Mouse (Mus musculus): ENCODE measurements around the gene Zbtb7b. TPM values are rescaled to one million over a fixed set of nuclear protein-coding genes. Genes with fewer than 3 reads are reported as not detected.

The Zbtb7b gene
- polyA plus RNA-seq, 1 experiment = 35.1 TPM

DNA sequence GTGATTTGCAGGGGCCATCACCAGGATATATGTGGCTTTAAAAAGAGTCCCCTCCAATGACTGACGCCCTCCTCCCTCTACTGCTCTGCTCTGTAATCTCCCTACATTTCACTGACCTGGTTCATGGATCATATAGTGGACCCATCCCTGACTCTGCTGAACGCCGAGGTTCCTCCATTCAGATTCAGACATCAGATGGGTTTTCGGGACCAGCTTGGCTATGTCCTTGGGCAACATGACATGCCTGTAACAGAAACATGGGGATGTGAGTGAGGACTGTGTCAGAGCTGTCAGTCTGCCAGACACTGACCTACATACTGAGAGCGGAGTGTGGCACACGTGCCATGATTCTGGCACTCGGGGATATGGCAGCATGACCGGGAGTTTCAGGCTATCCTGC, 21.6 kb upstream of the Zbtb7b start:
- Histone ChIP-seq H3K27ac (ENCODE audit: insufficient read depth, low read length) (no peak overlapping the region), H3K9ac (ENCODE audit: low read depth, poor library complexity, severe bottlenecking) (no peak overlapping the region), H3K4me1 (ENCODE audit: control insufficient read depth, insufficient read depth, low read length) (no peaks in the 10 kb centered on the region), H3K9me3 (replicated peaks; ENCODE audit: control insufficient read depth, insufficient read depth, low read length, poor library complexity, severe bottlenecking) (no peaks in the 10 kb centered on the region), H3K27me3 (ENCODE audit: control insufficient read depth, insufficient read depth, low read length, poor library complexity, severe bottlenecking) (no peaks in the 10 kb centered on the region), H3K4me3 (ENCODE audit: low read depth, low read length) (no peak overlapping the region), H3K36me3 (ENCODE audit: control insufficient read depth, insufficient read depth, low read length, poor library complexity, severe bottlenecking) (peaks cover 26% of the 10 kb centered on the region)
- TF ChIP-seq CTCF (IDR thresholded peaks at IDR 0.05; ENCODE audit: low read depth, low read length) (no peak), EP300 (IDR thresholded peaks at IDR 0.05; ENCODE audit: insufficient read depth, low read depth, low read length) (no peak), POLR2A (IDR thresholded peaks at IDR 0.05; ENCODE audit: insufficient read depth, low read length) (no peak)

DNA sequence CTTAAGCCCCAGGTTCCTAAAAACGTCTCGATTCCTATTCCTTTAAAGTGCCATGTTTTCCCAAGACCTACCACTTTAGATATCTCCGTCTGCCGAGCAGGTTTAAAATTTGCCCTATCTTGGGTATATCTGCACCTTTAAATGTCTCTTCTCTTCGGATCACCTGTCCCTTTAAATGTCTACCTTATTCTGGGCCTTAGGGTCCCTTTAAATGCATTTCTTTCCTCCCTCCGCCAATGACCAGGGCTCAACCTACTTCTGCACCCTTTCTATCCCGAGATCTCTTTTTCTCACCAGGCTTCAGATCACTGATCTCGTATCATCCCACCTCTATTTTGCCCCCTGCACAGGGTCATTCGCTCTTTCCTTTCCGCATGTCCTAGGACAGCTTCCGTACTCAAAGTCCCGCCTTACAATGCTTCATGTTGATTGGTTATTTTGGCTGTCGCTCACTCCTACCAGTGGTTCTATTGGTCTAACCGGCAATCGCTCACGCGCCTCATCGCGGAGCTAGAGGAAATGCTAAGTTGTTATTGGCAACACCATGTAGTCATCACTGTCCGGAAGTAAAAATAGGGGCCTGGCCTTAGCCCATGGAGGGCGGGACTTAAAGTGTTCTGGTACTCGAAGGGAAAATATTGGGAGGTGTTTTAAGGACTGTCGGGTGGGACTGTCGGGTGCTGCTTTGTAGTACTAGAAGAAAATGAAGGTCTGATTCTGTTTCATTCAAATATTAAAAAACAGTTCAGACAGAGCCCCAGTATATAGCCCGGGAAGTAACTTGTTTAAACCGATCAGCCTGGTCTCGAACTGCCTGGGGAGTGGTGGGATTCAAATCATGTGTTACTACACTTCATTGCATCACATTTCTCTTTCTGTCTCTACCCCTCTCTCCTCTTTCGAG, 17.2 kb upstream of the Zbtb7b start, which contains the start of gene Flad1:
Flad1 (minus strand) TSS at position 381 of the 904 bp plus-strand sequence.
- peak within 1 kb of the TSS; percentile 89 for H3K27ac ChIP-seq (ENCODE audit: insufficient read depth, low read length)
- no peaks in the 10 kb centered on the region for H3K27me3 ChIP-seq (ENCODE audit: control insufficient read depth, insufficient read depth, low read length, poor library complexity, severe bottlenecking)

DNA sequence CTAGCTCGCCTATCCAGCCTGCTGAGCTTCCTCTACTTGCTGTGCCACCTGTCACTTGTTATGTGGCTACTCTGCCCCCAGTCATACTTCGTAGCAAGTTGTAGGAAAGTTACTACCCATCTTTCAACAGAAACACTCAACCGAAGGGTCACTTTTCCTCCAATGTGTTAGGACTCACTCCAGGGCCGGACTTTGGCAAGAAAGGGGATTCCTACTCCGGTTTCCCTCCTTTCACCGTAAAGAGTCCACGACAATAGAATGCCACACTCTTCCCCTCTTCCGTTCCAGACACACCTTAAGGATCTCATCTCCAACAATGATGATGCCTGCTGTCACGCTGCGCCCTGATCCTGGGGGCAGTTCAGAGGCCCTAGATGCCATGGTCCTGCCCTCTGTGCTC, 16.3 kb upstream of the Zbtb7b start:
- Histone ChIP-seq H3K4me1 (ENCODE audit: control insufficient read depth, insufficient read depth, low read length) (no peaks in the 10 kb centered on the region), H3K9me3 (replicated peaks; ENCODE audit: control insufficient read depth, insufficient read depth, low read length, poor library complexity, severe bottlenecking) (no peaks in the 10 kb centered on the region), H3K27me3 (ENCODE audit: control insufficient read depth, insufficient read depth, low read length, poor library complexity, severe bottlenecking) (no peaks in the 10 kb centered on the region), H3K36me3 (ENCODE audit: control insufficient read depth, insufficient read depth, low read length, poor library complexity, severe bottlenecking) (peaks cover 21% of the 10 kb centered on the region), H3K9ac (ENCODE audit: low read depth, poor library complexity, severe bottlenecking) (peak overlapping the region; percentile 78), H3K27ac (ENCODE audit: insufficient read depth, low read length) (0 out of 2 replicates have a peak overlapping the region, but pooled peaks have one; percentile 58), H3K4me3 (ENCODE audit: low read depth, low read length) (peak overlapping the region; percentile 98)
- TF ChIP-seq POLR2A (IDR thresholded peaks at IDR 0.05; ENCODE audit: insufficient read depth, low read length) (no peak), EP300 (IDR thresholded peaks at IDR 0.05; ENCODE audit: insufficient read depth, low read depth, low read length) (no peak), CTCF (IDR thresholded peaks at IDR 0.05; ENCODE audit: low read depth, low read length) (no peak)

More for the DNA sequence above, 17.2 kb upstream of the Zbtb7b start, which contains the start of gene Flad1:
- Histone ChIP-seq H3K36me3 (ENCODE audit: control insufficient read depth, insufficient read depth, low read length, poor library complexity, severe bottlenecking) (peaks cover 26% of the 10 kb centered on the region), H3K4me3 (ENCODE audit: low read depth, low read length) (peak within 1 kb of the TSS; percentile 98), H3K9me3 (replicated peaks; ENCODE audit: control insufficient read depth, insufficient read depth, low read length, poor library complexity, severe bottlenecking) (no peaks in the 10 kb centered on the region), H3K4me1 (ENCODE audit: control insufficient read depth, insufficient read depth, low read length) (no peaks in the 10 kb centered on the region), H3K9ac (ENCODE audit: low read depth, poor library complexity, severe bottlenecking) (peak within 1 kb of the TSS; percentile 91)
- no peak for TF ChIP-seq CTCF (IDR thresholded peaks at IDR 0.05; ENCODE audit: low read depth, low read length)
- no peak for TF ChIP-seq POLR2A (IDR thresholded peaks at IDR 0.05; ENCODE audit: insufficient read depth, low read length)
- TF ChIP-seq EP300 (IDR thresholded peaks at IDR 0.05; ENCODE audit: insufficient read depth, low read depth, low read length) = no peak

DNA sequence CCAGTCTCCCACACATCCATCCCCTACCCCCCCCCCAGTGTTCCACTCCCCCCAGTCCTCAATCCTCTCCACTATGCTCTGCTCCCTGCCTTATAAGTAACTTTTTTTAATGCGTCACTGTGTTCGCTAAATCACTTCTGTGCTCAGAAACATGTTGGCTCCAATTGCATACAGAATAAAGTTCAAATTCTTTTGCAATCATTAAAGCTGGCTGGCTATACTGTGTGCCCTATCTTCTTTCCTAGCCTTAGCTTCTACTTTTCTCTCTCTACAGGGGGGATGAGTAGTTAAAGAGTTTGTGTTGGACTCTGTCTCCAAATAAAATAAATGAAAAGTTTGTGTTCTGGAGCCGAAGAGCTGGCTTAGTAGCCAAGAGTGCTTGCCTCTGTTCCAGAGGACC, 15.1 kb upstream of the Zbtb7b start:
- Histone ChIP-seq H3K27ac (ENCODE audit: insufficient read depth, low read length) (no peak overlapping the region), H3K9ac (ENCODE audit: low read depth, poor library complexity, severe bottlenecking) (no peak overlapping the region), H3K9me3 (replicated peaks; ENCODE audit: control insufficient read depth, insufficient read depth, low read length, poor library complexity, severe bottlenecking) (no peaks in the 10 kb centered on the region), H3K36me3 (ENCODE audit: control insufficient read depth, insufficient read depth, low read length, poor library complexity, severe bottlenecking) (peaks cover 10% of the 10 kb centered on the region), H3K4me1 (ENCODE audit: control insufficient read depth, insufficient read depth, low read length) (no peaks in the 10 kb centered on the region), H3K4me3 (ENCODE audit: low read depth, low read length) (no peak overlapping the region), H3K27me3 (ENCODE audit: control insufficient read depth, insufficient read depth, low read length, poor library complexity, severe bottlenecking) (no peaks in the 10 kb centered on the region)
- TF ChIP-seq EP300 (IDR thresholded peaks at IDR 0.05; ENCODE audit: insufficient read depth, low read depth, low read length) (no peak), CTCF (IDR thresholded peaks at IDR 0.05; ENCODE audit: low read depth, low read length) (no peak), POLR2A (IDR thresholded peaks at IDR 0.05; ENCODE audit: insufficient read depth, low read length) (no peak)

DNA sequence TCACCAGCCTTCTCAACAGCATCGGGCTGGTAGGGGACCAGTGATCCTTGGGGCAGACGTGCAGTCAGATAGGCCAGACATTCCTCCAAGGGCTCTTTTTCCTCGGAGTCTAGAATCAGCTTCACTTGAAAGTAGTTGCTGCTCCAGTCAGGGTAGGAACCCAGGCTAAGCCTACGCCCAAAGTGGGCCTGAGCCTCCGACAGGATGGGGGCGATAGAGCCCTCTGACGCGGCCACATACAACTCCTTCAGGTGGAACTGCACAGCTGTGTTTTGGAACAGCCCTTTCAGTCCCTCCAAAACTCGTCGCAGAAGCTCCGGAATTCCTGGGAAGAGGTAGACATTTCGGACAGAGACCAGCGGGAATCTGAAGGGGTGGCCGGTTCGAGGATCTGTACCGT, 13.9 kb upstream of the Zbtb7b start:
- TF ChIP-seq EP300 (IDR thresholded peaks at IDR 0.05; ENCODE audit: insufficient read depth, low read depth, low read length) = no peak
- TF ChIP-seq CTCF (IDR thresholded peaks at IDR 0.05; ENCODE audit: low read depth, low read length) = peak; percentile 31
- no peaks in the 10 kb centered on the region for H3K36me3 ChIP-seq (ENCODE audit: control insufficient read depth, insufficient read depth, low read length, poor library complexity, severe bottlenecking)
- H3K9me3 ChIP-seq (replicated peaks; ENCODE audit: control insufficient read depth, insufficient read depth, low read length, poor library complexity, severe bottlenecking) = no peaks in the 10 kb centered on the region
- H3K27me3 ChIP-seq (ENCODE audit: control insufficient read depth, insufficient read depth, low read length, poor library complexity, severe bottlenecking) = no peaks in the 10 kb centered on the region
- no peak overlapping the region for H3K27ac ChIP-seq (ENCODE audit: insufficient read depth, low read length)
- peak overlapping the region; percentile 55 for H3K9ac ChIP-seq (ENCODE audit: low read depth, poor library complexity, severe bottlenecking)
- no peaks in the 10 kb centered on the region for H3K4me1 ChIP-seq (ENCODE audit: control insufficient read depth, insufficient read depth, low read length)
- peak overlapping the region; percentile 44 for H3K4me3 ChIP-seq (ENCODE audit: low read depth, low read length)

DNA sequence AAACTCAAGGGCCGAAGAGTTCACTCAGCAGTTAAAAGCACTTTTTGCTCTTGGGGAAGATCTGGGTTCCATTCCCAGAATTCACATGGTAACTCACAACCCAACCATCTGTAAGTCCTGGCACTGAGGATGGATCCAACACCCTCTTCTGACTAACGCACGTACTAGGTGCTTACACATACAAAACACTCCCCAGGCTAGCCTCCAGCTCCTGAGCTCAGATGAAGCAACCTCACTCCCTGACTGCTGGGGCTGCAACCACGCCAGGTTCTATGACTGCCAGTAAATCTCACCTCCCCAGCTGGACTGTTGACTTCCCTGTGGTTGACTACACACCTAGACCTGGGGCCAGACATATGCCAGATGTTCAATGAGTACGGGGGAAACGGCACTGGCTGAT, 12.3 kb upstream of the Zbtb7b start:
- Histone ChIP-seq H3K36me3 (ENCODE audit: control insufficient read depth, insufficient read depth, low read length, poor library complexity, severe bottlenecking) (no peaks in the 10 kb centered on the region), H3K4me3 (ENCODE audit: low read depth, low read length) (no peak overlapping the region), H3K27me3 (ENCODE audit: control insufficient read depth, insufficient read depth, low read length, poor library complexity, severe bottlenecking) (no peaks in the 10 kb centered on the region), H3K27ac (ENCODE audit: insufficient read depth, low read length) (no peak overlapping the region), H3K9me3 (replicated peaks; ENCODE audit: control insufficient read depth, insufficient read depth, low read length, poor library complexity, severe bottlenecking) (no peaks in the 10 kb centered on the region), H3K9ac (ENCODE audit: low read depth, poor library complexity, severe bottlenecking) (no peak overlapping the region), H3K4me1 (ENCODE audit: control insufficient read depth, insufficient read depth, low read length) (no peaks in the 10 kb centered on the region)
- TF ChIP-seq EP300 (IDR thresholded peaks at IDR 0.05; ENCODE audit: insufficient read depth, low read depth, low read length) = no peak
- no peak for TF ChIP-seq POLR2A (IDR thresholded peaks at IDR 0.05; ENCODE audit: insufficient read depth, low read length)
- TF ChIP-seq CTCF (IDR thresholded peaks at IDR 0.05; ENCODE audit: low read depth, low read length) = no peak
